Mouse (Mus musculus): ENCODE measurements around the gene Mrpl9. TPM values are rescaled to one million over a fixed set of nuclear protein-coding genes. Genes with fewer than 3 reads are reported as not detected.
A peak's percentile ranks its signal among the peaks of the same experiment; 100 is the strongest.

The Mrpl9 gene
- polyA plus RNA-seq, 1 experiment from 2014 or later: 66.0 TPM

DNA sequence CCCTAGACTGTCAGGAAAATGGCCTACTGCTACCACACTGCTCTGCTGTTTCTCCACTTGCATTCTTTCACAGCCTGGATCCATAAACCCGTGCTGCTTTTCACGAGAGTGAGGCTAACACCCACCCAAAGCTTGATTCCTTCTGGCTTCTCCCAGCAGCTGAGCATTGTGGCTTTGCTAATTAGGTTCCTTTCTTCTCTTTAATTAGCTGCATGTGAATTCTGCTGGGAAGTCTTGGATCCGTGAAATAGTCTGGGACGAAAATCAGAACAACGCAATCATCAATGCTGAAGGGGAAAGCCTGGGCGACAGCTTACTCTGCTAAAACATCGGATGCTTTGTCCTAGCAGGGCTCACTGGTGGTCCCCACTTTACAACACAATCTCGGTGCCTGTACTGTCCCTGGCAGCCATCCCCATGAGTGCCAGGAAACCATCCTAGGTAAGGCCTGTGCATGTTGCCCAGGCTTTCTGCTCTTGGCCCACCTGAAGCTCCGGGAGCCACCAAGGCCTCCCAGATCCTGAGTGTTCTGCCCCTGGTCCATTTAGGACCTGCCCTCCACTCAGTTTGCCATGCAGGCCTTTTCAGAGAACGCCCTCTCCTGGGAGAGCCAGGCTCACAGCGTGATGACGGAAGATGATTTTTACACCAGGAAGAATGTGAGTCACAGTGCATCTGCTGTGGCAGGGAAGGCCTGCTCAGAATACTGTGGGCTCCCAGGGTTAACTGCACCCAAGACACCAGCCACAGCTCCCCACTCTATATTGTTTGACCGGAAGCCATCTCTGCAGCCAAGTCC, 22.7 kb downstream of the Mrpl9 start:
- WGBS: 77% methylated on average over 13 of the region's 13 CpGs
- no peaks in the 10 kb centered on the region for H3K27me3 ChIP-seq (ENCODE audit: insufficient read depth, low read length)

GRCm38 (mm10) chr3:94468931-94469330, 25.8 kb downstream of the Mrpl9 start:
- no peak overlapping the region for H3K9ac ChIP-seq
- peaks cover 3% of the 10 kb centered on the region; the same call in 1 of the 2 replicates for H3K4me1 ChIP-seq (ENCODE audit: insufficient read depth)
- no peaks in the 10 kb centered on the region for H3K27me3 ChIP-seq (ENCODE audit: insufficient read depth, low read length)
- H3K4me2 ChIP-seq: no peak overlapping the region
- DNase-seq: no peak
- no peak for TF ChIP-seq CTCF (IDR thresholded peaks at IDR 0.05; ENCODE audit: low read depth)
- no peak overlapping the region for H3K27ac ChIP-seq (ENCODE audit: low read depth)
- WGBS: 32% methylated on average over 3 of the region's 3 CpGs
- H3K9me3 ChIP-seq (ENCODE audit: low read depth, low read length): no peaks in the 10 kb centered on the region
- no peak overlapping the region for H3K4me3 ChIP-seq (ENCODE audit: low read depth, low read length)
- no peaks in the 10 kb centered on the region for H3K36me3 ChIP-seq (ENCODE audit: insufficient read depth)
- no peak for ATAC-seq (ENCODE audit: insufficient read depth)

More for the DNA sequence above, 22.7 kb downstream of the Mrpl9 start:
- Histone ChIP-seq H3K36me3 (ENCODE audit: insufficient read depth) (no peaks in the 10 kb centered on the region), H3K4me1 (ENCODE audit: insufficient read depth) (no peaks in the 10 kb centered on the region), H3K4me3 (ENCODE audit: low read depth, low read length) (no peak overlapping the region), H3K4me2 (no peak overlapping the region), H3K27ac (ENCODE audit: low read depth) (no peak overlapping the region), H3K9me3 (ENCODE audit: low read depth, low read length) (no peaks in the 10 kb centered on the region), H3K9ac (no peak overlapping the region)
- no peak for TF ChIP-seq CTCF (IDR thresholded peaks at IDR 0.05; ENCODE audit: low read depth)
- DNase-seq (no peak), ATAC-seq (ENCODE audit: insufficient read depth) (no peak)

DNA sequence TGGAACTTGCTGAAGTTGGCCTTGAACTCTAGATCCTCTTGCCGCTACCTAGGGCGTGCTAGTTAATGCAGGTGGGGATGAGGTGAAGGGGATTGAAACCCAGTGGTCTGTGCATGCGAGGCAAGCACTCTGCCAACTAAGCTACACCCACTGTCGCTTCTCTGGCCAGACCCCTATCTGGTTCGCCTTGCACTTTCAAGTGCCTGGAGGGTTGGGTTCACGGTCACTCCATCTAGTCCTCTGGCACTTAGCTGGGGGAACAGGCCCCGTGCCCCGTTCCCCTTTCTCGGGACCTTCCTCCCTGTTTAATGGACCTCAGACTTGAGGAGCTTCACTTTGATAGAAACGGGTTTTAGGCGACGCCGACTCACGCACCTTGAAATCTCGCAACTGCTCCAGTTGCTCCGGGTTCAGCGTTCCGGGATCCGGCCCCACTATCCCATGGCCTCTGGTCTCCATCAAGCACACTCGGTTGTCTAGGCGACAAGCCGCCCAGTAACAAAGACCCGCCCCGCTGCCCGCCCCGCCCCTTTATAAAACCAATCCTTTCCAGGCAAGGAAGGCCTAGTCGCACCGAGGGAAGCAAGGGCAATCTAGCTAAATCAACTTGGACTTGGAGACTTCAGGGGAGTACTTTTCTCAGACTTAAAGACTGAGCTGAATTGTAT, 29.5 kb downstream of the Mrpl9 start:
- Histone ChIP-seq H3K4me3 (ENCODE audit: low read depth, low read length) (peak overlapping the region; percentile 5; the same call in 1 of the 2 replicates), H3K4me2 (peak overlapping the region; percentile 56), H3K27me3 (ENCODE audit: insufficient read depth, low read length) (no peaks in the 10 kb centered on the region), H3K36me3 (ENCODE audit: insufficient read depth) (no peaks in the 10 kb centered on the region), H3K4me1 (ENCODE audit: insufficient read depth) (peaks cover 3% of the 10 kb centered on the region; the same call in 1 of the 2 replicates), H3K27ac (ENCODE audit: low read depth) (peak overlapping the region; percentile 42; the same call in 1 of the 2 replicates), H3K9ac (no peak overlapping the region), H3K9me3 (ENCODE audit: low read depth, low read length) (no peaks in the 10 kb centered on the region)
- ATAC-seq (ENCODE audit: insufficient read depth) (peak; percentile 89), DNase-seq (peak; percentile 81)
- WGBS: 10% methylated on average over 28 of the region's 28 CpGs
- TF ChIP-seq CTCF (IDR thresholded peaks at IDR 0.05; ENCODE audit: low read depth): no peak

- Histone ChIP-seq H3K4me2 (peak overlapping the region; percentile 56; the same call in 1 of the 2 replicates), H3K27ac (ENCODE audit: low read depth) (peak overlapping the region; percentile 42; the same call in 1 of the 2 replicates), H3K36me3 (ENCODE audit: insufficient read depth) (no peaks in the 10 kb centered on the region), H3K4me1 (ENCODE audit: insufficient read depth) (peaks cover 3% of the 10 kb centered on the region; the same call in 1 of the 2 replicates), H3K4me3 (ENCODE audit: low read depth, low read length) (no peak overlapping the region; the same call in 1 of the 2 replicates), H3K27me3 (ENCODE audit: insufficient read depth, low read length) (no peaks in the 10 kb centered on the region), H3K9ac (no peak overlapping the region), H3K9me3 (ENCODE audit: low read depth, low read length) (no peaks in the 10 kb centered on the region)
- 47% methylated on average over 10 of the region's 10 CpGs for WGBS
- ATAC-seq (ENCODE audit: insufficient read depth) (no peak), DNase-seq (no peak)
- no peak for TF ChIP-seq CTCF (IDR thresholded peaks at IDR 0.05; ENCODE audit: low read depth)
Measured at GRCm38 (mm10) chr3:94473115-94473505, 30.0 kb downstream of the Mrpl9 start.

DNA sequence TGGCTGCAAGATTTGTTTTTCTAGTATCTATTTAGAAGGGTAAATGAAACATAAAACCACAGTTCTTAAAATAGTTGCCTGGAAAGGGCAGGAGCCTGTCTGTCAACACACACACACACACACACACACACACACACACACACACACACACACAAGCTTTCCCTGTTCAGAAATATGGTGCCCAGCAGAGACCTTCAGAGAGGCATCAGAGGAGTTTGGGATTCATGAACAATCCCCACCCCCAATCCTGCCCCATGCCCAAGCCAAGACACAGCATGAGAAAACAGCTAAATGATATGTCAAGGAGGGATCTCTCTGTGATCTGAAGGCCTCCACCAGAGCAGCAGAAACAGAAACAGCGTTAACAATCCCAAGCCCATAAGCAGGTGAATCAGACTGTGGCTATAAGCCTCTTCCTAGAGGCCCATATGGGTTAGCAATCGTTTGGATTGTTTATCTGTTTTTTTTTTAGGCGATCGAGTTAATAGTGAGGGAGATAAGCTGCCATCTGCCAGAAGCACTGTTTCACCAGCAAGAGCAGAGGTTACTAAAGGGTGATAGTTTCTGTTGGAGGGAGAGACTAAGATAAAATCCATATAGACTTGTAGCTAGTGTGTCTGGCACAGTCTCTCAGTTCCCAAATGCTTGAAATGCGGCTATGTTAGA, 30.6 kb downstream of the Mrpl9 start:
- Histone ChIP-seq H3K36me3 (ENCODE audit: insufficient read depth) (no peaks in the 10 kb centered on the region), H3K27ac (ENCODE audit: low read depth) (no peak overlapping the region), H3K4me1 (ENCODE audit: insufficient read depth) (peaks cover 3% of the 10 kb centered on the region; the same call in 1 of the 2 replicates), H3K9me3 (ENCODE audit: low read depth, low read length) (no peaks in the 10 kb centered on the region), H3K4me2 (no peak overlapping the region), H3K4me3 (ENCODE audit: low read depth, low read length) (no peak overlapping the region), H3K9ac (no peak overlapping the region), H3K27me3 (ENCODE audit: insufficient read depth, low read length) (peaks cover 1% of the 10 kb centered on the region; the same call in 1 of the 2 replicates)
- TF ChIP-seq CTCF (IDR thresholded peaks at IDR 0.05; ENCODE audit: low read depth): no peak
- WGBS: 39% methylated on average over 5 of the region's 5 CpGs
- DNase-seq (no peak), ATAC-seq (ENCODE audit: insufficient read depth) (no peak)

DNA sequence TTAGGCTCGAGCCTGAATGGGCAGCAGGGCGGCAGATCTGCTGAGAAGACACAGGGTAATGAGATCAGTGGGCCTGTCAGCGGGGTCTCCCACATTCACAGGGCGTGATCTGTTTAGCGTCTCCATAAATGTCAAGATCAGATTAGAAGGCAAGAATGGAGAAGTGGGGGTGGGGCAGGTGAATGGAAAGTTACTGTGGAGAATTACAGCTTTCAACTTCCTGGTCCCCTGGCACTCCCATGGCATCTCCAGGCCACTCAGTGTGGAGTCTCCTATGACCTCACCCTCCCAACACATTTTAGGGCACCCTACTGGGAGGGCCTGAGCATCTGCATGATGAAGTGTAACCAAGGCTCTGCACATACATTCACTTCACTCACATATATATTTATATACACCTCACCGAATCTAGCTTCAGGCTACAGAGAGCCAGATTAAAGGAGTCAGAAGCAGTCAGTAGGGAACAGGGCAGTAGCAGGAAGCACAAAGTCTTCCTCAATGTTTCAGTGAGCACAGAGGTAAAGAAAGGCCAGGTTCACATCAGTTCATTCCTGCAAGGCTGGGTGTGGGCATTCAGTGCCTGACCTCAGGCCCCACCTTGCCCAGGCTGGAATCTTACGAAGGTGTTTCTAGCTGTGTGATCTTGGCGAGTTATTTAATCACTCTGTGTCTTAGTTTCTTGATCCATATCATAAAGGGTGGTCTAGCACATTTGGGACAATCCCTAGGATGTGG, 33.4 kb downstream of the Mrpl9 start:
- no peak for DNase-seq
- no peak overlapping the region for H3K9ac ChIP-seq
- H3K36me3 ChIP-seq (ENCODE audit: insufficient read depth): no peaks in the 10 kb centered on the region
- H3K27me3 ChIP-seq (ENCODE audit: insufficient read depth, low read length): peaks cover 13% of the 10 kb centered on the region
- peaks cover 3% of the 10 kb centered on the region; the same call in 1 of the 2 replicates for H3K4me1 ChIP-seq (ENCODE audit: insufficient read depth)
- no peaks in the 10 kb centered on the region for H3K9me3 ChIP-seq (ENCODE audit: low read depth, low read length)
- ATAC-seq (ENCODE audit: insufficient read depth): no peak
- WGBS: 53% methylated on average over 8 of the region's 8 CpGs
- H3K4me3 ChIP-seq (ENCODE audit: low read depth, low read length): no peak overlapping the region
- H3K4me2 ChIP-seq: no peak overlapping the region
- no peak for TF ChIP-seq CTCF (IDR thresholded peaks at IDR 0.05; ENCODE audit: low read depth)
- no peak overlapping the region for H3K27ac ChIP-seq (ENCODE audit: low read depth)
